Mouse (Mus musculus): ENCODE measurements around the gene Pla2g4c.

The Pla2g4c gene

GRCm38 (mm10) chr7:13355943-13356342, 31.5 kb downstream of the Pla2g4c start:
- in situ Hi-C loops (cut with MboI, MseI): loop anchor here (25.0 kb wide), 1 partner anchor 956 kb away; no protein-coding TSS in a partner anchor

GRCm38 (mm10) chr7:13380588-13380987, 56.1 kb downstream of the Pla2g4c start:
- in situ Hi-C loops (cut with MboI, MseI): no loop called here

GRCm38 (mm10) chr7:13397832-13398231, 73.4 kb downstream of the Pla2g4c start, which contains the start of gene Cabp5:
Cabp5 (plus strand) TSS chr7:13398132.
- in situ Hi-C loops (cut with MboI, MseI): no loop called here
